Mouse (Mus musculus): ENCODE measurements at regions not wholly inside any gene's neighbourhood (a gene's known extent, or its start where the extent isn't known, plus 50 kb on each side); places are given as distances from the start of the nearest gene placed in this dataset.

DNA sequence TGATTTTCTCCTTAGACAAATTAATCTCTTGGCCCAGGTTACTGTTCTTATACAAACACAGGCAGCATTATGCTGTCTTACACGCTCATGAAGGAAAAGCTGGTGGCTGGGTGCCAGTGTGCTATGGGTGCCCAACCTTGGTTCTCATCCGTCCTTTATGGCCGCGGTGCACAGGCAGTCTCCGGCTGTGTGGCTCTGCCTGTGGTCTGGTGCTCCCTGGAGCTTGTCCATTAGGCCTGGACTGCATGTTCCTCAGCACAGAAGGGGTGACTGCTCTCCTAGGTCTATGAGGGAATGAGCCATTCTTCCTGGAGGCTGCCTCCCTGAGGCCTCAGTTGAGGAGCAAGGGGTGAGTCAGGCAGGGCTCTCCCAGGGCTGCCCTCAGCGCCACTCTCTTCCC, 111.7 kb upstream of the Klf14 start:
- no peaks in the 10 kb centered on the region for H3K27me3 ChIP-seq (ENCODE audit: control insufficient read depth, insufficient read depth, low read length)
- 96% methylated on average over 6 of the region's 6 CpGs for WGBS

DNA sequence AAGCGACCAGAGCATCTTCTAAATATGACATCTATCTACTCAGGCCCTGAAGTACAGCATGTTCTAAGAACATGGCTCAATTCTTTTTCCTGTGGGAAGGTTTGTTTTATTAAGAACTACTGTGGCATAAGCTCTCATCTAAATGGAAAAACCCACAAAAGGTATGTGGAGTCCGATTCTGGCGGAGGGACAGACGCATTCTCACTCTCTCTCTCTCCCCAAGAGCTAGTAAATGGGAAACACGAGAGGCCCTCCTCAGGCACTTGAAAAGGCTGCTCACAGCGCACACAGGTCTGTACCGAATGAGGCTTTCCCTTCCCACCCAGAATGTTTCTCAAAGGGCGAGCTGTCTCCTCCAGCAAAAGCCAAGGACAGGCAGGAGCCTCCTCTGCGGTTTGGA, 112.1 kb upstream of the Klf14 start:
- Histone ChIP-seq H3K9ac (ENCODE audit: low read length) (no peak overlapping the region), H3K4me2 (ENCODE audit: low read depth, low read length, severe bottlenecking) (no peak overlapping the region), H3K27me3 (ENCODE audit: control insufficient read depth, insufficient read depth, low read length) (no peaks in the 10 kb centered on the region), H3K36me3 (ENCODE audit: control insufficient read depth, insufficient read depth, low read length) (no peaks in the 10 kb centered on the region), H3K4me3 (ENCODE audit: low read depth, low read length) (no peak overlapping the region), H3K27ac (ENCODE audit: low read depth, low read length) (no peak overlapping the region), H3K9me3 (ENCODE audit: control insufficient read depth, low read length) (no peaks in the 10 kb centered on the region), H3K4me1 (replicated peaks; ENCODE audit: control insufficient read depth, insufficient read depth, low read length) (peaks cover 3% of the 10 kb centered on the region; the same call in 1 of the 2 replicates)
- no peak for DNase-seq (ENCODE audit: low spot score)
- no peak for ATAC-seq (replicated peaks; ENCODE audit: low FRiP score)
- WGBS, result 73% methylated on average over 9 of the region's 9 CpGs

More for the DNA sequence above, 111.7 kb upstream of the Klf14 start:
- Histone ChIP-seq H3K27ac (ENCODE audit: low read depth, low read length) (no peak overlapping the region), H3K9me3 (ENCODE audit: control insufficient read depth, low read length) (no peaks in the 10 kb centered on the region), H3K4me2 (ENCODE audit: low read depth, low read length, severe bottlenecking) (no peak overlapping the region), H3K9ac (ENCODE audit: low read length) (no peak overlapping the region), H3K4me3 (ENCODE audit: low read depth, low read length) (no peak overlapping the region), H3K4me1 (replicated peaks; ENCODE audit: control insufficient read depth, insufficient read depth, low read length) (peaks cover 2% of the 10 kb centered on the region; the same call in 1 of the 2 replicates), H3K36me3 (ENCODE audit: control insufficient read depth, insufficient read depth, low read length) (no peaks in the 10 kb centered on the region)
- no peak for ATAC-seq (replicated peaks; ENCODE audit: low FRiP score)
- no peak for DNase-seq (ENCODE audit: low spot score)

DNA sequence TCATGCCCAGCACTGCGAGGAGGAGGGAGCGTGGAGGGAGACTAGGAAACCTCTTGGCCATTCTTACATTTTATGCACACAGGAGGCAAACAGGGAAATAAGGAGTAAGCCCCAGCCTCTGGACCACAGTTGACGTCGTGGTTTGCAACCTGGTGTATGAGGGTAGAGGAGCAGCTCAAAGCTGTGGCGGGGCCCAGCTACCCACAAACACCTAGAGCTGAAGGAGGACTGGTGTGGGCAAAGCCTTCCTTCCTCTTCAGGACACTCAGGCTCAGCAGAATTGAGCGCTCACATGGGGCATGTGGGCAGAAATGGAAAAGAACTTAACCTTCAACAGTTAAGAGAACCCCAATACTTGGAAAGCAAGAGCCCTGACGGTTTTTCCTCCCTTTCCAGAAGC, 113.2 kb upstream of the Klf14 start:
- no peaks in the 10 kb centered on the region for H3K27me3 ChIP-seq (ENCODE audit: control insufficient read depth, insufficient read depth, low read length)
- no peak overlapping the region for H3K4me3 ChIP-seq (ENCODE audit: low read depth, low read length)
- no peak overlapping the region for H3K4me2 ChIP-seq (ENCODE audit: low read depth, low read length, severe bottlenecking)
- H3K9ac ChIP-seq (ENCODE audit: low read length), result no peak overlapping the region
- WGBS, result 87% methylated on average over 7 of the region's 7 CpGs
- H3K9me3 ChIP-seq (ENCODE audit: control insufficient read depth, low read length), result no peaks in the 10 kb centered on the region
- no peaks in the 10 kb centered on the region for H3K36me3 ChIP-seq (ENCODE audit: control insufficient read depth, insufficient read depth, low read length)
- no peak overlapping the region for H3K27ac ChIP-seq (ENCODE audit: low read depth, low read length)
- H3K4me1 ChIP-seq (replicated peaks; ENCODE audit: control insufficient read depth, insufficient read depth, low read length), result peaks cover 3% of the 10 kb centered on the region; the same call in 1 of the 2 replicates
- no peak for DNase-seq (ENCODE audit: low spot score)
- ATAC-seq (replicated peaks; ENCODE audit: low FRiP score), result no peak

DNA sequence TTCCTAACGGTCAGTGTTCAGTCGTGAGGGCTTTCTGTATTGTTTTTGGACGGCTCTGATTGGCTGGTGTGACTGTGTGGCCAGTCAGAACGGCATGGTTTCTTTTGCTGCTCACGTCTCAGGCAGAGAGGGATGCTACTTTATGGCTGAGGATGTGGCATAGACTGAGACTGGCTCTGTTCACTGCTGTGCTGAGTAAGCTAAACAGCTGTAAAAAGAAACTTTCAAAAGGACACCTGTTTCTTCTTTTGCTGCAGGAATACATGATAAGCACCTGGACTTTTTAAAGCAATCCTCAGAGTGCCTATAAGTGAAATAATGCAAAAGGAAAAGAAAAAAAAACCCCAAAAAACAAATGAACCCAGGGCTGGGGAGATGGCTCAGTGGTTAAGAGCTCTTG, 113.7 kb upstream of the Klf14 start:
- no peak for DNase-seq (ENCODE audit: low spot score)
- H3K27me3 ChIP-seq (ENCODE audit: control insufficient read depth, insufficient read depth, low read length), result no peaks in the 10 kb centered on the region

DNA sequence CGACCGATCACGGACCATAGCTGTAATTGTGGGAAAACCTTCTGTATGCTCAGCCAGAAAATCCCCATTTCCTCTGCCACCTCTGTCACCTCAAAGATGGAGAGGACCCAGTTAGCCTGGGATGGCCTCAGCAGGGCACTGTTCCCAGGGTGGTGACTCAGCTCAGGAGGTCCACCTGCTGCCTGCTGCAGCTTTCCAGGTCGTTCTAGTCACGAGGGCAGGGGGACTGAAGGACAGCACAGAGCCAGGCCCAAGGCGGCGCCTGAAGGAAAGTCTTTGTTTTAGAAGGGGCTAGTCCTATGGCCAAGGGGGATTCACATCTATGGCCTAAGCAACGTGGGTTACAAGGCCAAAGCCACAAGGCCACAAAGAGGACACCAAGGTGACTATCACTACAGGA, 114.5 kb upstream of the Klf14 start:
- Histone ChIP-seq H3K27me3 (ENCODE audit: control insufficient read depth, insufficient read depth, low read length) (no peaks in the 10 kb centered on the region), H3K9me3 (ENCODE audit: control insufficient read depth, low read length) (no peaks in the 10 kb centered on the region), H3K4me3 (ENCODE audit: low read depth, low read length) (no peak overlapping the region), H3K4me1 (replicated peaks; ENCODE audit: control insufficient read depth, insufficient read depth, low read length) (peaks cover 3% of the 10 kb centered on the region; the same call in 1 of the 2 replicates), H3K27ac (ENCODE audit: low read depth, low read length) (no peak overlapping the region), H3K4me2 (ENCODE audit: low read depth, low read length, severe bottlenecking) (no peak overlapping the region), H3K9ac (ENCODE audit: low read length) (no peak overlapping the region), H3K36me3 (ENCODE audit: control insufficient read depth, insufficient read depth, low read length) (no peaks in the 10 kb centered on the region)
- DNase-seq (ENCODE audit: low spot score) (no peak), ATAC-seq (replicated peaks; ENCODE audit: low FRiP score) (no peak)
- 88% methylated on average over 8 of the region's 8 CpGs for WGBS

More for the DNA sequence above, 113.7 kb upstream of the Klf14 start:
- no peak for ATAC-seq (replicated peaks; ENCODE audit: low FRiP score)
- WGBS, result 51% methylated on average over 5 of the region's 5 CpGs
- Histone ChIP-seq H3K9me3 (ENCODE audit: control insufficient read depth, low read length) (no peaks in the 10 kb centered on the region), H3K4me2 (ENCODE audit: low read depth, low read length, severe bottlenecking) (no peak overlapping the region), H3K27ac (ENCODE audit: low read depth, low read length) (no peak overlapping the region), H3K4me3 (ENCODE audit: low read depth, low read length) (no peak overlapping the region), H3K9ac (ENCODE audit: low read length) (no peak overlapping the region), H3K36me3 (ENCODE audit: control insufficient read depth, insufficient read depth, low read length) (no peaks in the 10 kb centered on the region), H3K4me1 (replicated peaks; ENCODE audit: control insufficient read depth, insufficient read depth, low read length) (peaks cover 3% of the 10 kb centered on the region; the same call in 1 of the 2 replicates)

DNA sequence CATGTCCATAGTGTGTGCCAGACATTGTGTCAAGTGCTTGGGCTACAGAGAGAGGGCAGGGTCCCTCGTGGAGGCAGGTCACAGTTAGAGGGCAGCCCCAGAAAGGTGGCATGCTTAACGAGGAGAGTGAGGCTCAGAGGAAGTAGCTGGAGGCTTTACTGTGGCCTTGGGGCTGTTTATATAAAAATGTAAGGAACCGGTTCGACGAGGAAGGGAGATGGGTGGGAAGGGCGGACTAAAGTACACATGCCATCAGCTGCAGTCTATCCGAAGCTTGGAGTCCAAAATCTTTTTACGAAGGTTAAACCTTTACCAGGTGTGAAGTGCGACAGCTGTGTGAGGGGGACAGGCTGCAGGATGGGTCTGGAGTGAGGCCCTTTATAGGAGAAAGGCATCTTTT, 115.5 kb upstream of the Klf14 start:
- WGBS, result 64% methylated on average over 9 of the region's 9 CpGs
- no peak overlapping the region for H3K4me3 ChIP-seq (ENCODE audit: low read depth, low read length)

DNA sequence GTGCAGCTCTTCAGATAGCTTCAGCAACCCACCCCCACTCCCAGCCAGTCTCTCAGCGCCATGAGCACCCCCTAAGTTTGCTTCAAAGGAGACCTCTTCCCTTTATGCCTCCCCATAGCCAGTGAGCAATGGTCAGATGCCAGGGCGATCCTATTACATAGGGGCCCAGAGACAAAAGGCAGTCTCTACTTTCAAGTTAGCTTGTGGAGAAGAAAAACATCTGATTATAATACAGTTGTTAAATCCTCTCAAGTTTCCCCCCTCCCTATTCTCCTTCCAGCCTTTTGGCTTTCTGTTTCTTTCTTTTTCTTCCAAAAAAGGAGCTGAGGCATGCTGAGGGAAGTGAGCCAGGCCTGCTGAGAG, 116.3 kb upstream of the Klf14 start:
- no peak for ATAC-seq (replicated peaks; ENCODE audit: low FRiP score)
- Histone ChIP-seq H3K4me3 (ENCODE audit: low read depth, low read length) (no peak overlapping the region), H3K4me2 (ENCODE audit: low read depth, low read length, severe bottlenecking) (no peak overlapping the region), H3K9ac (ENCODE audit: low read length) (no peak overlapping the region), H3K27ac (ENCODE audit: low read depth, low read length) (no peak overlapping the region), H3K36me3 (ENCODE audit: control insufficient read depth, insufficient read depth, low read length) (no peaks in the 10 kb centered on the region), H3K4me1 (replicated peaks; ENCODE audit: control insufficient read depth, insufficient read depth, low read length) (peaks cover 3% of the 10 kb centered on the region; the same call in 1 of the 2 replicates), H3K27me3 (ENCODE audit: control insufficient read depth, insufficient read depth, low read length) (no peaks in the 10 kb centered on the region), H3K9me3 (ENCODE audit: control insufficient read depth, low read length) (no peaks in the 10 kb centered on the region)
- WGBS, result 22% methylated on average over 2 of the region's 2 CpGs
- no peak for DNase-seq (ENCODE audit: low spot score)

More for the DNA sequence above, 115.5 kb upstream of the Klf14 start:
- Histone ChIP-seq H3K27ac (ENCODE audit: low read depth, low read length) (no peak overlapping the region), H3K4me2 (ENCODE audit: low read depth, low read length, severe bottlenecking) (no peak overlapping the region), H3K9ac (ENCODE audit: low read length) (no peak overlapping the region), H3K9me3 (ENCODE audit: control insufficient read depth, low read length) (no peaks in the 10 kb centered on the region), H3K4me1 (replicated peaks; ENCODE audit: control insufficient read depth, insufficient read depth, low read length) (peaks cover 3% of the 10 kb centered on the region; the same call in 1 of the 2 replicates), H3K27me3 (ENCODE audit: control insufficient read depth, insufficient read depth, low read length) (no peaks in the 10 kb centered on the region), H3K36me3 (ENCODE audit: control insufficient read depth, insufficient read depth, low read length) (no peaks in the 10 kb centered on the region)
- no peak for DNase-seq (ENCODE audit: low spot score)
- ATAC-seq (replicated peaks; ENCODE audit: low FRiP score), result no peak

DNA sequence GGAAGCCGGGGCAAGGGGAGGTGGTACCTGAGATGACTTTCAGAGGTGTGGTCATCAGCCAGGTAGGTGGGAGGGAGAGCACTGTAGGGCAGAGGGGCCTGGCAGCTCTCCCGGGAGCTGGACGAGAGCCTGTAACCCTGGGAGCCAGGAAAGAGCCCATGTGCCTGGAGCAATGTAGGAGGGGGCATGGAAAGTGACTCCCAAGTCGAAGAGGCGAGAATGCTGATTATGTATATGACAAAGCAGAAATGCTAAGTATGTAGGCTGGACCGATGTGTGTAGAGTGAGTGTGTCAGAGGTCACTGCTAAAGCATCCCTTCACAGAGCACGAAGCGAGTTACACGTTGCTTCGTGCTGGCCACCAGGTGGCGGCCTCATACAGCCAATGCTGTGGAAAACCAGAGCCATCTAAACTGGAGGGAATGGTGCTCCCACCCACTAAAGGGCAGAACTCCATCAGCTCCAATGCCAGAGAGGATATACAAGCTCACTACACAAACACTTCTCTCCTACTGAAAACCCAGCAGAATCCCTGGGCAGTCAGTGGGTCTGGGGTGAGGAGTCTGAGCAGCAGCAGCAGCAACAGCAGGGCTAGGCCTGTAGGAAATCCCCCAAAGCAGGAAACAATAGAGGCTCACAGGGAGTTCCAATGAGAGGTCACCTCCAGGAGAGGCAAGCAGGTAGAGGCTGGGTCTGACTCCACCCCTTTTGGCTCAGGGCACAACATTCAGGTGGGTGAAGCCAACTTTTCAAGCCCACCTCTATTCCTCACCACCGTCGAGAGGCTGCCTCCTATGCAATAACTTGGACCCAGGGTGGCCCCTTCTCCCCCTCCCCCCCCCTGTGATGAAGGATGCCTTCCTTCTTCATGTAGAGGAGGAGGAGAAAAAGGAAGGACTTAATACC, 116.9 kb upstream of the Klf14 start:
- H3K4me1 ChIP-seq (replicated peaks; ENCODE audit: control insufficient read depth, insufficient read depth, low read length), result peaks cover 3% of the 10 kb centered on the region; the same call in 1 of the 2 replicates
- WGBS, result 18% methylated on average over 13 of the region's 13 CpGs
- H3K9ac ChIP-seq (ENCODE audit: low read length), result no peak overlapping the region
- no peak overlapping the region for H3K4me2 ChIP-seq (ENCODE audit: low read depth, low read length, severe bottlenecking)
- no peaks in the 10 kb centered on the region for H3K9me3 ChIP-seq (ENCODE audit: control insufficient read depth, low read length)
- no peak overlapping the region for H3K27ac ChIP-seq (ENCODE audit: low read depth, low read length)
- DNase-seq (ENCODE audit: low spot score), result peak; percentile 84
- no peak overlapping the region for H3K4me3 ChIP-seq (ENCODE audit: low read depth, low read length)
- ATAC-seq (replicated peaks; ENCODE audit: low FRiP score), result peak; percentile 73
- no peaks in the 10 kb centered on the region for H3K27me3 ChIP-seq (ENCODE audit: control insufficient read depth, insufficient read depth, low read length)
- no peaks in the 10 kb centered on the region for H3K36me3 ChIP-seq (ENCODE audit: control insufficient read depth, insufficient read depth, low read length)

DNA sequence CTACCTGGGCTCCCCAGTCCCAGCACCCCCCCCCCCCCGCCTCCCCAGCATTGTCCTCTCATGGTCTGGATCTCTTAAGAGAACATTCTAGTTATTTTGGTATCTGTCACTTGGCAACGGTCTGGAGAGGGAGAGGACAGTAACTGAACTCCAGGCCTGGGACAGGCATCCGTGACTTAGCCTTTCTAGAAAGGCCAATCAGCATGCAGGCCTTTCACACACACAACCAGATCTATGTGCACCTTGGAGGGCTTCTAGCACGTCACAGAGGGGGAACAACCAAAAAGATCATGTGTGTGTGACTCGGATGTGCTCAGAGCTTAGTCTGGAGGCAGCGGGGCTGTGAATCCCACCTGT, 117.6 kb upstream of the Klf14 start:
- H3K9me3 ChIP-seq (ENCODE audit: control insufficient read depth, low read length), result no peaks in the 10 kb centered on the region
- 81% methylated on average over 6 of the region's 6 CpGs for WGBS
- H3K36me3 ChIP-seq (ENCODE audit: control insufficient read depth, insufficient read depth, low read length), result no peaks in the 10 kb centered on the region
- H3K4me2 ChIP-seq (ENCODE audit: low read depth, low read length, severe bottlenecking), result no peak overlapping the region
- DNase-seq (ENCODE audit: low spot score), result no peak
- H3K9ac ChIP-seq (ENCODE audit: low read length), result no peak overlapping the region
- ATAC-seq (replicated peaks; ENCODE audit: low FRiP score), result no peak
- H3K27me3 ChIP-seq (ENCODE audit: control insufficient read depth, insufficient read depth, low read length), result no peaks in the 10 kb centered on the region
- H3K27ac ChIP-seq (ENCODE audit: low read depth, low read length), result no peak overlapping the region
- H3K4me1 ChIP-seq (replicated peaks; ENCODE audit: control insufficient read depth, insufficient read depth, low read length), result peaks cover 3% of the 10 kb centered on the region; the same call in 1 of the 2 replicates
- no peak overlapping the region for H3K4me3 ChIP-seq (ENCODE audit: low read depth, low read length)
